Mouse (Mus musculus) spleen, adult 2 months (tissue): ENCODE measurements around the gene Gm49661. TPM values are rescaled to one million over a fixed set of nuclear protein-coding genes. Genes with fewer than 3 reads are reported as not detected.
A peak's percentile ranks its signal among the peaks of the same experiment; 100 is the strongest.

Experiments
- DNase-seq, 2 experiments: peaks; one replicate each; pipeline versions ENCODE4 v3.0.0 to v3.0.0-alpha.2; 2012 to 2021; ENCODE audit warnings: low spot score in 2 of 2, low read depth in 1 of 2
- H3K27ac ChIP-seq: fragments of 200-500 bp; 2 replicates; pipeline ENCODE4 v1.5.1; 2012; ENCODE audit warnings: low read length, inconsistent platforms; ENCODE audit not compliant: insufficient read depth
- H3K27me3 ChIP-seq: fragments of 200-500 bp; 2 replicates; pipeline ENCODE4 v1.6.1; 2012; ENCODE audit warnings: mild to moderate bottlenecking, moderate library complexity, low read length, inconsistent platforms; ENCODE audit not compliant: control insufficient read depth, insufficient read depth
- H3K36me3 ChIP-seq: fragments of 200-500 bp; 2 replicates; pipeline ENCODE4 v1.6.1; 2012; ENCODE audit warnings: mild to moderate bottlenecking, low read length, inconsistent platforms; ENCODE audit not compliant: control insufficient read depth, insufficient read depth
- H3K4me1 ChIP-seq: fragments of 200-500 bp; 2 replicates; pipeline ENCODE4 v1.6.1; 2011; ENCODE audit warnings: inconsistent platforms; ENCODE audit not compliant: control insufficient read depth, insufficient read depth, insufficient read length
- H3K4me3 ChIP-seq: fragments of 200-500 bp; 2 replicates; pipeline ENCODE4 v1.5.1; 2011; ENCODE audit warnings: mild to moderate bottlenecking, inconsistent platforms; ENCODE audit not compliant: insufficient read depth, insufficient read length; ENCODE audit errors: extremely low read depth
- CTCF ChIP-seq: fragments of 200-500 bp; IDR thresholded peaks from 2 replicates; pipeline ENCODE4 v1.5.1; 2011; ENCODE audit warnings: mild to moderate bottlenecking, inconsistent platforms; ENCODE audit not compliant: insufficient read depth, insufficient read length, insufficient replicate concordance; ENCODE audit errors: extremely low read depth
- POLR2A ChIP-seq: fragments of 200-500 bp; IDR thresholded peaks from 2 replicates; pipeline ENCODE4 v1.6.1; 2011; ENCODE audit warnings: low read depth, low read length, inconsistent platforms
- WGBS: fragments of 180-500 bp; shearing (Covaris S2); methylation state at CpG from one replicate; pipeline ENCODE4 v1.1.7; 2018; 5-methylcytosine and 5-hydroxymethylcytosine counted together
- polyA plus RNA-seq: library from polyadenylated mRNA; depleted of rRNA; stranded (reverse); fragments of >200 nt; gene quantifications from 2 replicates; pipeline ENCODE4 v1.2.3, GENCODE M21; 2012

The Gm49661 gene
- polyA plus RNA-seq, 1 experiment: not detected

- no peak overlapping the region for H3K27ac ChIP-seq
- H3K4me3 ChIP-seq: no peak overlapping the region
- peaks cover 23% of the 10 kb centered on the region; the same call in 1 of the 2 replicates for H3K4me1 ChIP-seq
- no peak for DNase-seq
- no peak for TF ChIP-seq CTCF
- TF ChIP-seq POLR2A: no peak
- no peaks in the 10 kb centered on the region for H3K27me3 ChIP-seq
- 93% methylated on average over 13 of the region's 13 CpGs for WGBS
- H3K36me3 ChIP-seq: no peaks in the 10 kb centered on the region
Observed at GRCm38 (mm10) chr8:84967532-84968304, 1.5 kb downstream of the Gm49661 start.

- no peak overlapping the region for H3K4me3 ChIP-seq
- 54% methylated on average over 3 of the region's 3 CpGs for WGBS
- TF ChIP-seq CTCF (no peak), POLR2A (no peak)
- H3K4me1 ChIP-seq: peaks cover 23% of the 10 kb centered on the region; the same call in 1 of the 2 replicates
- H3K27ac ChIP-seq: 0 out of 2 replicates have a peak overlapping the region, but pooled peaks have one; percentile 0
- no peaks in the 10 kb centered on the region for H3K36me3 ChIP-seq
- no peak for DNase-seq
- no peaks in the 10 kb centered on the region for H3K27me3 ChIP-seq
Observed at GRCm38 (mm10) chr8:84966603-84967002, 2.6 kb downstream of the Gm49661 start.

GRCm38 (mm10) chr8:84965731-84966291 is 3.4 kb downstream of the Gm49661 start:
- no peak for TF ChIP-seq CTCF
- H3K4me3 ChIP-seq: peak overlapping the region; percentile 79
- WGBS: under 1% methylated on average over 41 of the region's 41 CpGs
- DNase-seq: peak; percentile 89 to 90
- no peaks in the 10 kb centered on the region for H3K27me3 ChIP-seq
- H3K36me3 ChIP-seq: peaks cover 2% of the 10 kb centered on the region; the same call in 1 of the 2 replicates
- peak overlapping the region; percentile 34; the same call in 1 of the 2 replicates for H3K27ac ChIP-seq
- peaks cover 23% of the 10 kb centered on the region; the same call in 1 of the 2 replicates for H3K4me1 ChIP-seq

DNA sequence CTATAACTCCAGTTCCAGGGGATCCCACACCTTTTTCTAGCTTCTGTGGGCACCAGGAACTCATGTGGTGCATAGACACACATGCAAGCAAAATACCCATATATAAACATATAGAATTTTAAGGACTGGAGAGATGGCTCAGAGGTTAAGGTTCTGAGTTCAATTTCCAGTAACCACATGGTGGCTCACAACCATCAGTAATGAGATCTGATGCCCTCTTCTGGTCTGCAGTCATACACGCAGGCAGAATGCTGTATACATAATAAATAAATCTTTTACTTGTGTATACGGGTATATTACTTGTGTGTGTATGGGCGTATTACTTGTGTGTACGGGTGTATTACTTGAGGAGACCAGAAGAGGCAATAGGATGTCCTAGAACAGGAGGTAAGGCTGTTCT is 5.3 kb downstream of the Gm49661 start:
- no peak overlapping the region for H3K4me3 ChIP-seq
- TF ChIP-seq CTCF: no peak
- no peak for TF ChIP-seq POLR2A
- 84% methylated on average over 4 of the region's 4 CpGs for WGBS

DNA sequence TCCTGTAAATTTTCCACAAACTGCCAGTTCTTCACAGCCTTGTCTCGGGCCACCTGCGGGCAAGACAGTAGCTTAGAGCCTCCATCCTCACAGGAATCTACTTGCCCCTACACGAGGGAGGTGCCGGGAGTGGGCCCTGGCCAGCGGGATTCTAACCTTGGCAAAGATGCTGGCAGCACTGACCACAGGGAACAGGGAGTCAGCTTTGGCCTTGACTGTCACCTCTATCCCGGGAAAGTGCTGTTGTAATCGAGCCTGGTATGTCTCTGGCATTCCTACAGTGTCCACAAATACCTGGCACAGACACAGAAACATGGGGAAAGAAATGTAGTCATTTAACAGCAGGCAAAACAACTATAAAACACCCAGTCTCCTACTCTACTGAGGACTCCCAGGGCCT is 9.4 kb downstream of the Gm49661 start:
- no peak overlapping the region for H3K4me3 ChIP-seq
- TF ChIP-seq CTCF: no peak
- no peak for TF ChIP-seq POLR2A
- H3K4me1 ChIP-seq: no peaks in the 10 kb centered on the region
- peaks cover 2% of the 10 kb centered on the region; the same call in 1 of the 2 replicates for H3K36me3 ChIP-seq
- no peaks in the 10 kb centered on the region for H3K27me3 ChIP-seq
- H3K27ac ChIP-seq: no peak overlapping the region
- DNase-seq: no peak
- 93% methylated on average over 7 of the region's 7 CpGs for WGBS

More for the DNA sequence above, 5.3 kb downstream of the Gm49661 start:
- H3K36me3 ChIP-seq: peaks cover 2% of the 10 kb centered on the region; the same call in 1 of the 2 replicates
- no peak overlapping the region for H3K27ac ChIP-seq
- H3K27me3 ChIP-seq: no peaks in the 10 kb centered on the region
- DNase-seq: no peak
- peaks cover 17% of the 10 kb centered on the region; the same call in 1 of the 2 replicates for H3K4me1 ChIP-seq

DNA sequence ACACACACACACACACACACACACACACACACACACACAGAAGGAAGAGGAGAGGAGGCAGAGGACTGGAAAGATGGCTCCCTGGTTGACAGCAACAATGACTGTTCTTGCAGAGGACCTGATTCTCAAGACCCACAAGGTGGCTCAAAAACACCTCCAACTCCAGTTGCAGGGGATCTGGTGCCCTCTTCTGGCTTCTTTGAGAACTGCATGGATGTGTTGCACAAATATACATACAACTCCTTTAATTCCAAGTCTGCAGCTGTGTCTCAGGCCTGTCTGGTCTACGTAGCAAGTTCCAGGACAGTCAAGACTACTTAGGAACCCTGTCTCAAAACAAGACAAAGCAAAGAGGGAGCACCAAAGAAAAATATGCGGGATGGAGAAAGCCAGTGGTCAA is 12.5 kb downstream of the Gm49661 start:
- TF ChIP-seq POLR2A (no peak), CTCF (peak; percentile 69; the same call in 1 of the 2 replicates)
- H3K27me3 ChIP-seq: peaks cover 4% of the 10 kb centered on the region; the same call in 1 of the 2 replicates
- H3K36me3 ChIP-seq: peaks cover 2% of the 10 kb centered on the region; the same call in 1 of the 2 replicates
- H3K4me3 ChIP-seq: no peak overlapping the region
- peak; percentile 51 to 60 for DNase-seq
- WGBS: 58% methylated on average over 2 of the region's 2 CpGs
- H3K27ac ChIP-seq: no peak overlapping the region
- H3K4me1 ChIP-seq: peaks cover 4% of the 10 kb centered on the region
